Mouse (Mus musculus) heart, embryonic 13.5 days (tissue): ENCODE measurements around the gene Ddx54. TPM values are rescaled to one million over a fixed set of nuclear protein-coding genes. Genes with fewer than 3 reads are reported as not detected.

Experiments
- ATAC-seq: fragments of 200-750 bp; cut with Nextera tagmentation; 2 replicates; pipeline ENCODE4 v1.8.0; 2017; ENCODE audit warnings: moderate TSS enrichment; ENCODE audit not compliant: insufficient number of reproducible peaks, low FRiP score, low TSS enrichment; ENCODE audit errors: extremely low read depth
- H3K27ac ChIP-seq: fragments of 300-500 bp; sonication (generic); replicated peaks from 2 replicates; pipeline ENCODE4 v1.5.1; 2015; ENCODE audit warnings: moderate library complexity, mild to moderate bottlenecking, inconsistent platforms
- H3K27me3 ChIP-seq: fragments of 300-500 bp; sonication (generic); replicated peaks from 2 replicates; pipeline ENCODE4 v1.6.1; 2015; ENCODE audit warnings: mild to moderate bottlenecking, inconsistent platforms
- H3K36me3 ChIP-seq: fragments of 300-500 bp; sonication (generic); 2 replicates; pipeline ENCODE4 v1.6.1; 2015; ENCODE audit warnings: mild to moderate bottlenecking, inconsistent platforms
- H3K4me1 ChIP-seq: fragments of 300-500 bp; sonication (generic); 2 replicates; pipeline ENCODE4 v1.6.1; 2015; ENCODE audit warnings: inconsistent platforms
- H3K4me2 ChIP-seq: fragments of 300-500 bp; sonication (generic); 2 replicates; pipeline ENCODE4 v1.6.1; 2015; ENCODE audit warnings: inconsistent platforms, mild to moderate bottlenecking, moderate library complexity
- H3K4me3 ChIP-seq: fragments of 300-500 bp; sonication (generic); 2 replicates; pipeline ENCODE4 v1.5.1; 2015; ENCODE audit warnings: moderate library complexity, mild to moderate bottlenecking, inconsistent platforms
- H3K9ac ChIP-seq: fragments of 300-500 bp; sonication (generic); 2 replicates; pipeline ENCODE4 v1.6.1; 2015; ENCODE audit warnings: inconsistent platforms, mild to moderate bottlenecking, moderate library complexity
- H3K9me3 ChIP-seq: fragments of 300-500 bp; sonication (generic); 2 replicates; pipeline ENCODE4 v1.6.1; 2016; ENCODE audit warnings: inconsistent platforms
- WGBS: fragments of 180-500 bp; shearing (Covaris S2); methylation state at CpG from one replicate; pipeline ENCODE4 v1.1.7; 2015; ENCODE audit warnings: mixed read lengths; 5-methylcytosine and 5-hydroxymethylcytosine counted together
- polyA plus RNA-seq: library from polyadenylated mRNA; unstranded; fragments of >200 nt; fragmentation: Nextera tagmentation; extraction: Ambion mirVana; gene quantifications from 2 replicates; pipeline ENCODE4 v1.2.1, GENCODE M21; 2015

Ddx54 gene
- polyA plus RNA-seq, 1 experiment from 2014 or later: 29.6 TPM

- Histone ChIP-seq H3K27me3 (peaks cover 48% of the 10 kb centered on the region), H3K27ac (no peak overlapping the region), H3K4me2 (no peak overlapping the region), H3K9ac (no peak overlapping the region), H3K9me3 (no peaks in the 10 kb centered on the region), H3K4me3 (no peak overlapping the region), H3K4me1 (no peaks in the 10 kb centered on the region), H3K36me3 (no peaks in the 10 kb centered on the region)
- no peak for ATAC-seq
- 54% methylated on average over 3 of the region's 3 CpGs for WGBS
These were observed 59.3 kb downstream of the Ddx54 start for GRCm38 (mm10) chr5:120671865-120672264.

DNA sequence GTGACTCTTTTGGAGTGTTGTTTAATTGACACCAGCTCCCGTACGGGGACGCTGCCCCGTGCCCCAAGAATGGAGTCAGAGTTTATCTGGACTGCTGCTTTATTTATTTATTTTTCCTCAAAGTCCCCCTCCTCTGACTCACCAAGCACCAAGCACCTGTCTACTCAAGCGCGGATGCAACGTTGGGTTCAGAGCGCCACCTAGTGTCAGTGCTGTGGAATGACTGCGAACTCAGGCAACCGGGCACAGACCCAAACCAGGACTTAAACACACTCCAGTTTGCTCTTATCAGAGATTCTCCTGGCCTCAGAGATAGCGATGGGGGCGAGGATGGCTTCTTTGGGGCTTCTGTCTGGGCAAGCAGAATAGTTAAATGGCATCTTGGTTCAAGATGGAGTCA lies 61.1 kb downstream of the Ddx54 start:
- Histone ChIP-seq H3K4me3 (no peak overlapping the region), H3K4me2 (no peak overlapping the region), H3K9me3 (no peaks in the 10 kb centered on the region), H3K36me3 (no peaks in the 10 kb centered on the region), H3K4me1 (no peaks in the 10 kb centered on the region), H3K9ac (no peak overlapping the region), H3K27ac (no peak overlapping the region), H3K27me3 (peaks cover 45% of the 10 kb centered on the region)
- 1% methylated on average over 12 of the region's 12 CpGs for WGBS
- ATAC-seq: no peak

- Histone ChIP-seq H3K9ac (no peak overlapping the region), H3K27ac (no peak overlapping the region), H3K4me3 (no peak overlapping the region), H3K4me2 (no peak overlapping the region), H3K4me1 (peaks cover 2% of the 10 kb centered on the region; the same call in 1 of the 2 replicates), H3K27me3 (peaks cover 47% of the 10 kb centered on the region), H3K36me3 (no peaks in the 10 kb centered on the region), H3K9me3 (no peaks in the 10 kb centered on the region)
- 31% methylated on average over 21 of the region's 21 CpGs for WGBS
- no peak for ATAC-seq
These were observed 61.9 kb downstream of the Ddx54 start for GRCm38 (mm10) chr5:120674229-120675145.

GRCm38 (mm10) chr5:120677516-120677915 lies 65.0 kb downstream of the Ddx54 start:
- no peak overlapping the region for H3K4me2 ChIP-seq
- H3K4me1 ChIP-seq: peaks cover 9% of the 10 kb centered on the region; the same call in 1 of the 2 replicates
- no peaks in the 10 kb centered on the region for H3K36me3 ChIP-seq
- no peak overlapping the region for H3K9ac ChIP-seq
- 19% methylated on average over 2 of the region's 2 CpGs for WGBS
- H3K9me3 ChIP-seq: no peaks in the 10 kb centered on the region
- peaks cover 67% of the 10 kb centered on the region for H3K27me3 ChIP-seq
- ATAC-seq: no peak
- H3K27ac ChIP-seq: no peak overlapping the region
- H3K4me3 ChIP-seq: no peak overlapping the region

Other genes starting within 250 kb of the Ddx54 start
- not detected in 2 replicates for gene Lhx5, start 181.0 kb upstream of the Ddx54 start, polyA plus RNA-seq
- gene Sdsl, start 139.9 kb upstream of the Ddx54 start, polyA plus RNA-seq: 10.9 and 11.3 TPM in 2 replicates
- 0.25 TPM in 1 of 2 replicates, not detected in the other for gene Sds, start 136.2 kb upstream of the Ddx54 start, polyA plus RNA-seq
- gene Plbd2, start 109.1 kb upstream of the Ddx54 start, polyA plus RNA-seq: 41.5 and 46.1 TPM in 2 replicates
- 4.5 and 4.6 TPM in 2 replicates for gene Slc8b1, start 101.6 kb upstream of the Ddx54 start, polyA plus RNA-seq
- gene Tpcn1, start 24.1 kb upstream of the Ddx54 start, polyA plus RNA-seq: 14.9 and 16.1 TPM in 2 replicates
- gene Iqcd, start 23.7 kb upstream of the Ddx54 start, polyA plus RNA-seq: 0.27 and 0.44 TPM in 2 replicates
- gene Rita1, start 150 bp upstream of the Ddx54 start, polyA plus RNA-seq: 9.6 and 10.4 TPM in 2 replicates
- not detected in 2 replicates for gene Cfap73, start 21.5 kb downstream of the Ddx54 start, polyA plus RNA-seq
- 0.13 and 0.37 TPM in 2 replicates for gene Rasal1, start 36.1 kb downstream of the Ddx54 start, polyA plus RNA-seq
- gene Dtx1, start 99.2 kb downstream of the Ddx54 start, polyA plus RNA-seq: 0.74 and 0.84 TPM in 2 replicates
- 0.24 and 0.32 TPM in 2 replicates for gene Oas2, start 137.1 kb downstream of the Ddx54 start, polyA plus RNA-seq
- 0.18 and 0.37 TPM in 2 replicates for gene Oas3, start 164.9 kb downstream of the Ddx54 start, polyA plus RNA-seq
- gene Oas1e, start 182.8 kb downstream of the Ddx54 start, polyA plus RNA-seq: not detected in 2 replicates
- 0.29 and 0.55 TPM in 2 replicates for gene Oas1c, start 199.8 kb downstream of the Ddx54 start, polyA plus RNA-seq
- gene Oas1f, start 234.6 kb downstream of the Ddx54 start, polyA plus RNA-seq: not detected in 2 replicates
- not detected in 2 replicates for gene Oas1h, start 248.7 kb downstream of the Ddx54 start, polyA plus RNA-seq